Mouse (Mus musculus): Measurements from ENCODE around the gene Olfr215. TPM values are rescaled to one million over a fixed set of nuclear protein-coding genes. Genes with fewer than 3 reads are reported as not detected.

The Olfr215 gene
- polyA plus RNA-seq, 1 experiment from 2014 or later: not detected

Other genes starting within 250 kb of the Olfr215 start
- 35.3 and 37.4 TPM in 2 replicates for gene March8, start 246.2 kb downstream of the Olfr215 start, polyA plus RNA-seq (2014; fragmentation: Nextera tagmentation; extraction: Ambion mirVana)
- gene Alox5, start 123.0 kb downstream of the Olfr215 start, polyA plus RNA-seq (2014; fragmentation: Nextera tagmentation; extraction: Ambion mirVana): 0.88 and 1.6 TPM in 2 replicates
- not detected in 2 replicates for gene Olfr211, start 95.1 kb downstream of the Olfr215 start, polyA plus RNA-seq (2014; fragmentation: Nextera tagmentation; extraction: Ambion mirVana)
- 0.04 TPM in 1 of 2 replicates, not detected in the other for gene Olfr212, start 77.7 kb downstream of the Olfr215 start, polyA plus RNA-seq (2014; fragmentation: Nextera tagmentation; extraction: Ambion mirVana)
- gene Olfr213, start 45.7 kb downstream of the Olfr215 start, polyA plus RNA-seq (2014; fragmentation: Nextera tagmentation; extraction: Ambion mirVana): not detected in 2 replicates
- 0.45 and 0.68 TPM in 2 replicates for gene Gm5580, start 33.1 kb downstream of the Olfr215 start, polyA plus RNA-seq (2014; fragmentation: Nextera tagmentation; extraction: Ambion mirVana)
- not detected in 2 replicates for gene Olfr214, start 30.0 kb downstream of the Olfr215 start, polyA plus RNA-seq (2014; fragmentation: Nextera tagmentation; extraction: Ambion mirVana)
- gene Zfp422, start 44.8 kb upstream of the Olfr215 start, polyA plus RNA-seq (2014; fragmentation: Nextera tagmentation; extraction: Ambion mirVana): 369 and 397 TPM in 2 replicates
- gene Depp1, start 66.4 kb upstream of the Olfr215 start, polyA plus RNA-seq (2014; fragmentation: Nextera tagmentation; extraction: Ambion mirVana): 6.5 and 6.8 TPM in 2 replicates
- 41.2 and 42.6 TPM in 2 replicates for gene Rassf4, start 89.8 kb upstream of the Olfr215 start, polyA plus RNA-seq (2014; fragmentation: Nextera tagmentation; extraction: Ambion mirVana)
- 0.08 and 0.10 TPM in 2 replicates for gene Tmem72, start 132.7 kb upstream of the Olfr215 start, polyA plus RNA-seq (2014; fragmentation: Nextera tagmentation; extraction: Ambion mirVana)